Mouse (Mus musculus) lung, postnatal 36 days (tissue): ENCODE results near the gene Sult1b1.
A peak's percentile ranks its signal among the peaks of the same experiment; 100 is the strongest.
"Not testable (repeated sequence)": the region's sequence is repeated elsewhere in the genome, so short reads cannot be mapped to it uniquely, and the experiment has no call there.

ENCODE experiments used
- DNase-seq: peaks from one replicate; pipeline ENCODE4 v3.0.0; 2022; ENCODE audit warnings: mixed read lengths

Sult1b1 gene

GRCm38 (mm10) chr5:87538111-87538510 lies at the start of gene Sult1b1:
Sult1b1 (minus strand) TSS chr5:87538195.
- no peak for DNase-seq

DNA sequence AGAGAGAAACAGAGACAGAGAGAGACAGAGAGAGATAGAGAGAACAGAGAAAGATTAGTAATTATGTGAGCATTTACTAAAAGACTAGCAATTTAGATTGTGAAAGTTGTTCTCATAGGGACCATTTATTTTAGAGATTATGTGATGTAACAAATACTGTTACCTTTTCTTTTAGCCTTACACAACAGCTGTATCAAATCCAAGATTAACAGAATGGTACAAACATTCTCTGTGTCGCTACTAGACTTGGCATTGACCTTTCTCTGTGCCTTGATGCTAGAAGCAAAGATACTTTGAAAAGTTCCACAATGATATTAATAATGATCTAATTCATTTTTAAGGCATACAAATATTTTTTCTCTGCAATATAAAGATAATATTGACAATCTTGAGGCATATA lies 42.4 kb upstream of the Sult1b1 start:
- no peak for DNase-seq

GRCm38 (mm10) chr5:87574174-87574573 lies 36.2 kb upstream of the Sult1b1 start:
- no peak for DNase-seq

DNA sequence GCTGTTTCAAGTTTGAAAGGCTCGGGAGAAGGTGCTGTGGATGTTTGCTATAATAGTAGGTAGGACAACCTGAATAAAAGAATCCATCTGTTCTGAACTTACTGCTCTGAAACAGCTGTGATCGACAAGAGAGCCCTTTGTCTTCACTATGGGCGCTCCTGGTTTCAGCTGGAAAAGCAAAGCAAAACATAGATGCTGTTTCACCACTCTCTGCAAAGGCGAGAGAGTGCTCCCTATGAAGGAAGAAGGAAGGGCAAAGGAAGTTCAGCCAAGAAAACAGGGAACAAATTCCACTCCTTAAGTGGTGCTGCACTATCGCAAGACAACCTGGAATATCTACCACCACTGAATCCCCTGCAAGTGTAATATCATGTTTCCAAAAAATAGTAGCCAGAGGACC lies 35.5 kb upstream of the Sult1b1 start:
- DNase-seq, result peak; percentile 2

DNA sequence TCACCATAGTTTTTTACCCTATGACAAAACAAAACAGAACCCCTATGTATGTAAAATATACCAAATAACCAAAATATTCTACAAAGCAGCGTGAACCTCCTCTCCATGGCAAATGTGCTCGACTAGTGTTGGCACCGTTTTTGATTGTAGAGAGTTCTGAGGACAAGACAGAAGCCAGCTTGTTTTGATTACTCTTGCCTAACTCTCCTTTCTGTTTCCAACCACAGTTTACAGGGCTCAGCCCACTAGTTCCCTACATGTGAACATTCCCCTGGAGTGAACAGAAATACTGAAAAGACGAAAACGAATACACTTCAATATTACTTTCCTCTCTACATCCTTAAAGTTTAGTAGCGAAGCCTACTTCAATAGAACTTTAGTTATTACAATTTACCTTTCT lies 34.8 kb upstream of the Sult1b1 start:
- no peak for DNase-seq

GRCm38 (mm10) chr5:87568845-87569244 lies 30.9 kb upstream of the Sult1b1 start, which contains the start of gene Sult1d1:
Sult1d1 (minus strand) TSS chr5:87569027.
- DNase-seq, result no peak

- no peak for DNase-seq
Measured at GRCm38 (mm10) chr5:87567306-87567705, 29.3 kb upstream of the Sult1b1 start.

DNA sequence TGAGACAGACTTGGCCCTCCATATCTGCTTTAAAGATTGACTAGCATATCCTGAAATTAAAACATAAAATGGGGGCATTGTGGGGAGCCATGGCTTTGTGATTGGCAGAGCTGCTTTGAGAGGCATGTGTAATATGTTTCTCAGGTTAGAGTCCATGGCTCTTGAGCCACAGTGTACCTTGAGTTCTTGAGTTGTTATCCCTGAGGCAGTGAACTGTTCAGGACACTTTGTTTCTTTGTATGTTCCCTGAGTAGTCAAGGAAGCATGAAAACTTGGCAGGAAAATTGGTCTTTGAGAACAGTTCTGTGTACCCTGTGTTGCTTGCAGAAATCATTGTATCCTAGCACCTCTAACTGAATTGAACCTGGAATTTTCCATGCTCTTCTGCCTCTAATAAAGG lies 25.0 kb upstream of the Sult1b1 start:
- peak; percentile 3 for DNase-seq

DNA sequence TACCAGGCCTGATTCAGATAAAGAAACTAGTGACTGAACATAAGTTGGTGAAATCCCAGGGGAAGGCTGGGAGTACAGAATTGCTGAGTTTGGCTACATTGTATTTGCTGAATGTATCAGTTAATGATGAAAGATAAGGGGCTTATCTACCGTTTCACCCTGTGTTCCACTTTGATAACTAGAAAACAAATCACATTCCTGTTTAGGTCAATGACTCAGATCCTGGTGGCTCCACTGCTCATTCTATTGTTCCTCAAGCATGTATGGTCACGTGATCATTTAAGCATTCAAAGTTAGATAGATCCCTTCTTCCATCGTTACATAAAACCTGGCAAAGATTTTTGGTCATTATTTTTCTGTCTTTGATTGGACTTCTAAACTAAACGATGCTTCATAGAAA lies 24.5 kb upstream of the Sult1b1 start:
- DNase-seq, result no peak

DNA sequence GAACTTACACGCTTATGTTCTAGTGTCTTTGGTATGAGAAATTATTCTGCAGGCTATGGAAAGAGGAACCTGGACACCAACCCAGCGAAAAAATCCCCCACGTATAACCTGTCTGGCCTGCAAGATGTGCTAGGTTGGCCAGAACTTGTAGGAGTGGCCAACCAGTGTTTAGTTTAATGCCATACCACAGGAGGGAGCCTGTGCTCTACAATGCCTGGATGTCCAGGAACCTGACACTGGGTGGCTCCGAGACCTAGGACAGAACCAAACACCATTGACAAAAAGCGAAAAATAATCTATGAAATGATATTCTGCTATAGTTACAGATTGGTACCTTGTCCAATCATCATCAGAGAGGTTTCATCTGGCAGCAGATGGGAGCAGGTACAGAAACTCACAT lies 22.1 kb upstream of the Sult1b1 start:
- DNase-seq, result no peak

DNA sequence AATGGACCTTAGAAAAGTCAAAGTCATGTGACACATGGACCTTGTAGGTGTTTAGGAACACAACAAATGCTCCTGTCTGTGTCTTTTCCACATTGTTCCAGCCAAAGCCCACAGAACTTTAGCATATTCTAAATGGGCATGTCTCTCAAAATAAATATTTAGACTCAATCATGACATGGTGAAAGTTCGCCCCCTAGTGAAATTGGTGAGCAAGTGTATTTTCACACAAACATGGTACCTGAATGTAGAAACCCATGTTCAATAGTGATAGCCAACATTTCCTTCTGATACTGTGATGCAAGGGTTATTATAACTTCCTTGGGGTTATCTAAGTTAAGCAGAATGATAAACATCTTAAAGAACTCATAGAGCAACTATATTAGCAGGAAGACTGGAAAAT lies 12.9 kb upstream of the Sult1b1 start:
- DNase-seq, result no peak

DNA sequence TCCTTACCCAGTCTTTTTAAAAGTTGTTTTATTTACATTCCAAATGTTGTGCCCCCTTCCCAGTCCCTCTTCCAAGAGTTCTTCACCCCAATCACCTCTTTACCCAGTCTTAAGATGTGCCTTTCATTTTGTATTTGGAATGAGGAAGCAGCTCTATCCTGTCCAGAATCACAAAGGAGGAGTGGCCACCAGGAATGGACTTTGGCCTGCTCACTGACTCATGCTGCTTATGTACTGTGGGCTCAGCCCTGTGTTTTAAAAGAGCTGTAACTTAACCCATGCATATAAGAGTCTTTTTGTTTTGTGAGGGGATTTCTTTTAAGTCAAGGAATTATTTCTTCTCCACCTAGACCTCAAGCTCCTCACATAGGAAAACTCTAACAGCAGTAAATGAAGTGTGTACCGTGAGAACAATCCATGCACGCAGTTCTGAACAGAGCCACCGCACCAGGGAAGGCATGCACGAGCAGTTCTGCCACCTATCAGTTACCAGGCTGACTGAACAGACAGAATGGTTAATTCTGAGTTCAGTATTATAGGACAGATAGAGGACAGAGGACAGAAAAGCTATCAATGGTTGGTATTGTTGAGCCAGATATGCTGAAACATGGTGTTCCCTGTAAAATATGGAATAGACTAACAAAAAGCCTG lies 1.9 kb downstream of the Sult1b1 start:
- DNase-seq, result no peak

GRCm38 (mm10) chr5:87532288-87532687 lies 5.7 kb downstream of the Sult1b1 start:
- DNase-seq, result no peak

GRCm38 (mm10) chr5:87523561-87523960 lies 14.4 kb downstream of the Sult1b1 start:
- not testable (repeated sequence) for DNase-seq

GRCm38 (mm10) chr5:87505776-87506458 lies 32.1 kb downstream of the Sult1b1 start:
- no peak for DNase-seq

DNA sequence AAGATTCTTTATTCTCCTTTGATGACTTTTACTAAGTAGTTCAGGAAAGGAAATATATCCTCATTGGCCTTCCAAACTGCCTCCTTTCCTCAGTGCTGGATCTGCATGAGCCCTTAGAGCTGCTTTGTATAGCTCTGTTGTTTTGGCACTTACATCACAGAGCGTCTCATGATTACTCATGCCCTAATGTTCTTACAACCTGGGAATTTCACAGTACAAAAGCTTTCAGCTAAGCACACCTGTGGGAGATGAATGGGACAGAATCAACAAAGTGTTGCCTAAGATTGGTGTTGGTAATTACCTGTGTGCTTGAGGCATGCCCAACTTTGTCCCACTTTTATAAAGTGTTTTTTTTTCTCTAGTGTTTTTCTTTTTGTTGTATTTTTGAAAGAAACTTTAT lies 35.3 kb downstream of the Sult1b1 start:
- peak; percentile 6 for DNase-seq

- no peak for DNase-seq
Measured at GRCm38 (mm10) chr5:87499341-87499740, 38.7 kb downstream of the Sult1b1 start.

DNA sequence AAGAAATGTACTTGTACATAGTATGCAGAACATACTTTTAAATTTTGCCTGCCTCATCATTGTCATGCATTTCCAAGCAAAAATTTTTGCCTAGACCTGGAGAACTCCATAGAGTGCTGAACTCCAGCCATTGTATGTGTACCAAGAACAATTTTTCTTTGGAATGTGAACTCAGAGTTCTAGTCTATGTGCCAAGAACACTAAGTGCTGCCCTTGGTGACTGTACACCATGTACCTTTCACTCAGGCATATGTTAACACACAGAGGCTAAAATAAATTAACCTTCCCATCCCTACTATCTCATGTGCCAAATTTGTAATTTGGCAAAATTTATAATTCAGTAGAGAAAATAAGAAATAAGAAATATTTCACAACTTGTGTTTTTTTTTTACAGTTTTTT lies 39.1 kb downstream of the Sult1b1 start:
- no peak for DNase-seq

DNA sequence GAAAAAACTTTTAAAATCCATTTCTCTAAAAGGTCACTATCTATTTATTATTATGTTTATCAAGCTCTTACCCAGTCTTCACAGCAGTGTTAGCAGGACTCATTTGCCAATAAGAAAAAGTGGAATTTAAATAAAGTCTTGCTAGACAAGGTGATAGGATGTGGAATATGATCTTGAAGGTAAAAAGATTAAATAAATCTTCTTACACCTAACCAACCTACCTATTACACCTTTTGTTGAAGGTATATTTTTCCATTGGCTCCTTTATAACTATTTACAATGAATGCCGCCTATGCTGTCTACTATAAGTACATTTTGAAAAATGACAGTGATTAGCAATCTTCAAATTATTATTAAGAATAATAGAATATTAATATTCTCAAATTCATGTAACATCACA lies 47.2 kb downstream of the Sult1b1 start, which contains the start of gene Ugt2a1:
Ugt2a1 (minus strand) TSS at position 101 of the 400 bp plus-strand sequence.
- DNase-seq, result no peak

- not testable (repeated sequence) for DNase-seq
Measured at GRCm38 (mm10) chr5:87486706-87487105, 51.3 kb downstream of the Sult1b1 start, which contains the start of gene Gm43638. Gm43638 (minus strand) TSS chr5:87486806.

GRCm38 (mm10) chr5:87482160-87482559 lies 55.8 kb downstream of the Sult1b1 start, which contains the start of gene Ugt2a2:
Ugt2a2 (minus strand) TSS chr5:87482260.
- no peak for DNase-seq
